Mouse (Mus musculus) cerebellum, postnatal 14 days (tissue): ENCODE data around the gene Ccrl2.

Experiments
- DNase-seq, 2 experiments: peaks; one replicate each; pipeline ENCODE4 v3.0.0; 2021; ENCODE audit warnings: mixed read lengths in 2 of 2

Ccrl2 gene

GRCm38 (mm10) chr9:111058943-111059556 is 1.7 kb upstream of the Ccrl2 start:
- no peak for DNase-seq

- no peak for DNase-seq
These were observed 438 bp upstream of the Ccrl2 start for GRCm38 (mm10) chr9:111057544-111058370.

DNA sequence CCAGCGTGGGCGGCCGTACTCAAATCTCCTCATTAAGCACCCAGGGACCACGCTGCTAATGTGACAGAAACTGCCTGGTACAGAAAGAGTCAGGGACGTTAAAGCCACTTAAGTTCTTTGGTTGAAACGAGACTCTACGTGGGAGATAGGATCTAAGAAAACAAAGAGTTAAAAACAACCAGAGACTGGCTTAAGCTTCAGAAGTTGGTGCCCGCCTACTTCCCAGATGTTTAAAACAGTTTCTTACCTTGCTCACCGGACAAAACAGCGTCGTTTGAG is 861 bp downstream of the Ccrl2 start:
- DNase-seq = no peak

DNA sequence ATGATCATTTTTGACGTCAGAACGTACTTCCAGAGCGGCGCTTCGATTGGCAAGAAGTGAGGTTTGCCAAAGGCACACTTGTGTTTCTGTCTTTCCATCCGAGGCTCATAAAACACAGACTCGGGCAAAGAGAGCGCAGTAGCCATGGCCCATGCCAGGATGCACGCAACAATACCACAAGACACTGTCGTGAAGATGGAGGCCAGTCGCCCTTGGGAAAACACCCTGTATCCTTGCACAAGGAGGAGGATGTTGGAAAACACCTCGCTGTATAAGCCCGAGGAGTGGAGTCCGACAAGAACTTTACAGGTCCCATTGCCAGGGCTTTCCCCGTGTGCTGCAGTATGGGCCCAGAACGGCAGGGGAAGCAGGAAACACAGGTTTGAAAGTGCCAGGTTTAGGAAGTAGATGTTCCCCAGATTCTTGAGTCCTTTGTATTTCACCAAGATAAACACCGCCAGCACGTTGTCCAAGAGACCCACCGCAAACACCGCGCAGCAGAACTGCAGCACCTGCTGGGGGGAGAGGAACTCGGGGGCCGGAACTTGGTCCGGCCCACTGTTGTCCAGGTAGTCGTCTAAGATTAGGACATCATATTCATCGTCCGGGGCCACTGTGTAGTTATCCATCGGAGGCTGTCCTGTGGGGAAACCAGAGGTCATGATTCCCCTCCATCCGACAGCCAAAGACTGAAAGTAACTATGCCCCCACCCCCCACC is 1.4 kb downstream of the Ccrl2 start:
- no peak for DNase-seq

DNA sequence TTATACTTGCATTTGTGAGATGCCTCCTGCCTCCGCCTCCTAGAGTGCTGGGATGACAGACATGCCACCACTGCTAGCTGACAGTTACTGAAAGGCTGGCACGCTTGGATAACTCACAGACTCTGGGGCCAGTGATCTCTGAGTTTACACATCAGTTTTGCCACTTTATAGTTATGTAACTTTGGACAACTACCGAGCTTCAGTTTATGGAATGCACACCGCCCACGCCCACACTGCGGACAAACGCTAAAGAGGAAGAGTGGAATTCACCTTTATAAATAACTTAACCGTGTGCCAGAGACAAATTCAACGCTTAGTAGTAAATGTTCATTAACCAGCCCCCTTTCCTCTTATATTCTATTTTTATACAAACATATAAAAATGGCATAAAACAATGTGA is 2.4 kb downstream of the Ccrl2 start:
- DNase-seq = no peak

DNA sequence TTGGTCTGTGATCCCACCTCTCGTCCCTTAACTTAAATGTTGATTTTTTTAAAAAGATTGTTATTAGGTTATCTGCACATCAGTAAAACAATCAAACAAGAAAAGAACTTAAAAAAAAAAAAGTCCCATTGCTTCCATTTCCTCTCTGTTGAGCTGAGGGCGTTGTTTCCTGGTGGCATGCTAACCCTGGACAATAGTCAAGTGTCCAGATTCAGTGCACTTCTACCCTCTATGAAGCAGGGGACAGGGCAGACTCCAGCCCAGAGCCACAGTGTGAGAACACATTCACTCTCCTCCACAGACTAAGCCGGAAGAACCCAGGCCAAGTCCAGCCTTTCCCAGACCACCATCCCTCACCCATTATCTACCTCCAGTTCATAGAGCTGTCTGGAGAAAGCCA is 8.9 kb downstream of the Ccrl2 start:
- no peak for DNase-seq

DNA sequence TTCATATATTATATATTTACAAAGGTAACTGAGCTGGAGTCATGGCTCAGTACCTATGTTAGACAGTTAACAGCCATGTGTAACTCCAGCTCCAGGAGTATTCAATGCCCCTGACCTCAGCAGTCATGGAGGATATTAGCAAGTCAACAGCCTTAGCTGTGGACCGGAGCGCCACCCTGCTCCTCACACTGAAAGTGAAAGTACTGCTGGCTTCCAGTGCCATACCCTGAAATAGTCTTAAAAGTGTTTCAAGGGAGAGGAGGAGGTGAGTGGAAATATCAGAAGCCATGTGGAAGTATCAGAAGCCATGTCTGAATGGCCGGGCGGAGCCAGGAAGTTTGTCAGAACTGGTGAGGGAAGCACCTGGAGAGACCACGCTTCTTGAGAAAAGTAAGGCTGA is 10.1 kb downstream of the Ccrl2 start:
- no peak for DNase-seq

DNA sequence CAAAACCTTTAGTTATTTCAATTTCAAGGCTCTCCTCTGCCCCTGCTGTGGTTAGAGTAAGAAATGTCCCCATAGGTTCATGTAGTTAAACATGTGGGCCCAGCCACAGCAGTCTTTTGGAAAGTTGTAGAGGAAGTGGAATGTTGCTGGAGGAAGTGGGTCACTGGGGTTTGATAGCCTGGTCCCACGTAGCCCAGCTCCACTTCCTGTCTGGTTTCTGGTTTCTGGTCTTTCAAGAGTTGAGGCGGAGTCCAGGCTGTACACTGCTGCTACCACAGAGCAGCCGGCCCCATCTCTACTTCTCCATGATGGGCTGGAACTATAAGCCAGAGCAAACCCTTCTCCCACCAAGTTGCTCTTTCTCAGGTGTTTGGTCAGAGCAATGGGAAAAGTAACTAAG is 11.1 kb downstream of the Ccrl2 start:
- DNase-seq = no peak

DNA sequence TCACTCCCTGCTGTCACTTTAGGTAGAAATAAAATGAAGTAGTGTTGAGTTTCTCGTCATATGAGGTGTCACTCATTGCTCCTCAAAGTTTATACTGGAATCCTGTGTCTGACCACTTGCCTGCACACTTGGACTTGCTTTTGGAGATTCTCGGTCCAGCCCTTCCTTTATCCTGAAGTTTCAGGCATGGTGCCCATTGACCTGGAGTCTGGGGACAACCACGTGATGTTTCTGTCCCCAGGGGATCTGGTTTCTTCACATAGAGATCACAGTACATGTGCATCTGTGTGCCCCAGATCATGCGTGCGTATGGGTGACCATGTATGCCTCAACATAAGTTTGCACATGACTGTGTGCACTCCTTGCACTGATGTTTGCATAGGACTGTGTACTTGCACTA is 15.1 kb downstream of the Ccrl2 start:
- peak in 1 of 2 experiments; percentile 9 for DNase-seq

- peak; percentile 34 to 63 for DNase-seq
These were observed 17.4 kb downstream of the Ccrl2 start for GRCm38 (mm10) chr9:111039966-111040365.

DNA sequence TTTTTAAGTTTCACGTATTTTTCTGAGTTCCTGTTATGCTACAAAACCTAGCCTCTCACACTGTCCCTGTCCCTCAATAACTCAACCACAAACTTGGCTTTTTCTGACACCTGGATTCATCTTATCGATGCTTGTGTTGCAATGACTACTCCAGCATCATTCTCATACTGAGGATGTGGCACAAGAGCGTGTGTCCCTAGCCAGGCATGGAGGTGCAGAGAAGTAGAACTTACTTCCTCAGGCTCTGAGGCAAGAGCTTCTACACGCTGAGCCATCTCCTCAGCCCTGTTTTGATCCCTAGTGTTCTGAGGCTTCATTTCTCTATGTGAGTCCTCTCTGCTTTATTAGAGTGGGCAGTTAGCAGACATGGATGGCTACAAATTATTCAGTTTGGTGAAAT is 23.6 kb downstream of the Ccrl2 start:
- no peak for DNase-seq

DNA sequence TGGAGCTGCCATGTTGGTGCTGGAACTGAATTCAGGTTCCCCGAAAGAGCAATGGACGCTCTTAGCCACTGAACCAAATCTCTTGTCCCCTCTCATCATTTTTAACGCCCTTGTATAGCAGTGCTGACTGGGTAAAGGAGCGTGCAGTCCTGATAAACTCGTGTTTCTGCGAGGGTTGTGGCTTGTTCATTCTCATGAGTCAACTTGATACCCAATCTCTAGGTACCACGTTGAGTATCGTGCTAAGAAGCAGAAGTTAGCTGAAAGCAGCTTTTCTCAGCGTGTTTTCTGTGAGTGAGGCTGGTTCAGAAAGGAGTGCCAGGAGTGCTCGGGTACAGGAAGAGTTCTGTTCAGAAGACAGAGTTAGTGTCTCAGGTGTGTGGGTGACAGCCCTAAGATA is 30.5 kb downstream of the Ccrl2 start:
- DNase-seq = no peak

- no peak for DNase-seq
These were observed 38.3 kb downstream of the Ccrl2 start, which contains the start of gene Ltf for GRCm38 (mm10) chr9:111019022-111019421. TSS of gene Ltf (plus strand) at chr9:111019271.

- DNase-seq = no peak
These were observed 41.7 kb downstream of the Ccrl2 start for GRCm38 (mm10) chr9:111015658-111016057.

DNA sequence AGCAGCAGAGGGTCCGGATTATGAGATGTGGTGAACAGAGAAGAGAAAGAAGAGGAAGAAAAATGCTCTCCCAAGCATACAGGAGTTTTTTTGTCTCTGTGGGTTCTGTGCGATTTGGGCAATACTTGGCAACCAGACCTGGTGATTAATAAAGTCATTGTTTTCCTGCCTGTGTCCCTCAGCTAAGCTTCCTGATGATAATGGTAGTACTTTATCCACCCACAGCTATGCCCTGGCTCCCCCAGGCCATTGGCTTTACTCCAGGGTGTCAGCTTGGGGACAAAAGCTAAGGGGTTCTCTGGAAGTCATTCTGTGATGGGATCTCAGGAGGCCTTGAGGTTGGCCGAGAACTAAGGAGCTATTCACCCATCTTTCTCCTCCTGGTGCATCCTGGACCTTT is 45.3 kb downstream of the Ccrl2 start:
- DNase-seq = no peak

DNA sequence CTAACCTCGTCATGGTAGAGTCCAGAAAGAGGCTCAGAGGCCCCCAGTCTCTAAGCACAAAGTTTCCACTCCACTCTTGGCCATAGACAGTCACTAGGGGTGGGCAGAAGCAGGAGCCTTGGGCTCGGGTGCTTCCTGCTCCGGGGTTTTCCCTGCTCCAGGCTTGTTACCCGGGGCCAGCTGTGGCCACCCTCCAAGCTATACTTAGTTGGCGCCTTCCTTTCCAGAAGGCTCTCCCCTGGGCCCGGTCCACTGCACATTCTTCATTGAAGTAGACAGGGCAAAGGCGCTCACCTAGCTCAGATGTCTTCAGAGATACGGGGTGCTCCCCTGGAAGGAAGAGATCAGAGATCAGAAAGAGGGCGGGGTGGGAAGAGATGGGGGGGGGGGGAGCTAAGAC is 45.8 kb downstream of the Ccrl2 start:
- DNase-seq = no peak

DNA sequence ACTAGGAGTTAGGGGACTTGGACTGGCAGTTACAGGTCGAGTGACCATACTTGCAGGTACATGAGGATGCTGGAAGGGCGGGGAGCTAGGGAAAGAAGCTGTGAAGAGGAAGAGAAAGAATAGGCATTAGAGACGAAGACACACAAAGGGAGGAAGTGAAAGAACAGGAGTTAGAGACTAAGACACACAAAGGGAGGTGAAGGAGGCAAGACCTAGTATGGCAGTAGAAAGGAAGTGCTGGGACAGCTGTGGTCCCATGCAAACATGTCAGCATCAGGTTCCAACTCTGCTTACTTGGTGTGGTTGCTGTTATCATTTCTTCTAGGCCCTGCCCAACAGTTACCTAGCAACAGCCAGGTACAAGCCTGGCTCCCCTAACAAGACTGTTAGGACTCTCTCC is 47.6 kb downstream of the Ccrl2 start:
- DNase-seq = no peak

DNA sequence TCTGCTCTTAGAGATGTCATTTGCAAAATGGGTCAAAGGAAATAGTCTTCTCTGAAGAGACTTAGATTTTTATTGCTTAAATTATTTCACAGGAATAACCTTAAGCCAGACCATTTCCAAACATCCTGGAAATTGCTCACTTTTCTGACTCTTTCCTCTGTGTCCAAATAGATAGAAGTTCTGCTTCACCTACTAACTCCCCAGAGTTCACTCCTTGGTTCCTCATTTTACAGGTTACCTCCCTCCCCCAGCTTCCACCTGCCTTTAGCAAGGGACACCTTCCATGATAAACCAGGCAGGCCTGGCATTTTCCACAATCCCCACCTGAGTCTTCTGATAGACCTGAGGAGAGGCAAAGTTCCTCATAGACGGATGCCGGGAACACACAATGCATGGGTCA is 50.8 kb downstream of the Ccrl2 start:
- no peak for DNase-seq
